Mouse (Mus musculus) liver, embryonic 14.5 days (tissue): Measurements from ENCODE around the gene Trp63.

Experiments used
- CTCF ChIP-seq: IDR thresholded peaks from 2 replicates; pipeline ENCODE4 v1.5.1; 2016; ENCODE audit warnings: antibody characterized with exemption, low read depth, control low read depth
- EP300 ChIP-seq: IDR thresholded peaks from 2 replicates; pipeline ENCODE4 v1.6.1; 2016; ENCODE audit warnings: antibody characterized with exemption, low read depth

DNA sequence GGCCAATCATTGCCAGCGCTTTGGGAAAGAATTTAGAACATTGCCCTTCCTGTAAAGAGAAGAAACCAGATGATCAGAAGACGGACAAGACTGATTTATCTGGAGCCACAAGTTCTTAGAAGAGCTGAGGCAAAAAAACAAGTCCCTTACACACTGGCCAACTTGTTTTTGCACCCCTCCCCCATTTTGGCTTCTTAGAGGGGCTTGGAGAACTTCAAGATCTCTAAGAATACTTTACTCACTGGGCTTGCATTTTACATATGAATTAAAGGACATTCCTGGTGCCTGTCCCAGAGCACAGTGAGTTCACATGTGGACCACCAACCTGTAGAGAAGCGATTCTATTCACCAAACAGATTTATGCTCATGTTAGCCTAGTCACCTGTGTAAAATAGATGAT, 53.3 kb downstream of the Trp63 start:
- TF ChIP-seq CTCF: no peak
- TF ChIP-seq EP300: no peak
